Mouse (Mus musculus): ENCODE results near the gene Tnnt1. TPM values are rescaled to one million over a fixed set of nuclear protein-coding genes. Genes with fewer than 3 reads are reported as not detected.
A peak's percentile ranks its signal among the peaks of the same experiment; 100 is the strongest.
"Not testable (repeated sequence)": the region's sequence is repeated elsewhere in the genome, so short reads cannot be mapped to it uniquely, and the experiment has no call there.

Gene Tnnt1
- polyA plus RNA-seq, 1 experiment from 2014 or later: 18.6 TPM

- 69% methylated on average over 5 of the region's 5 CpGs for WGBS
- H3K9me3 ChIP-seq (ENCODE audit: control insufficient read depth, low read length): no peaks in the 10 kb centered on the region
These were observed 25.2 kb upstream of the Tnnt1 start for GRCm38 (mm10) chr7:4541344-4541743.

GRCm38 (mm10) chr7:4539019-4539418, 22.8 kb upstream of the Tnnt1 start:
- Histone ChIP-seq H3K27ac (ENCODE audit: low read depth) (no peak overlapping the region), H3K36me3 (ENCODE audit: control insufficient read depth, insufficient read depth, low read length) (no peaks in the 10 kb centered on the region), H3K4me3 (ENCODE audit: low read depth, low read length) (no peak overlapping the region), H3K27me3 (replicated peaks; ENCODE audit: control insufficient read depth, insufficient read depth, low read length) (no peaks in the 10 kb centered on the region), H3K9ac (ENCODE audit: low read length) (no peak overlapping the region), H3K4me2 (ENCODE audit: low read length) (no peak overlapping the region), H3K9me3 (ENCODE audit: control insufficient read depth, low read length) (no peaks in the 10 kb centered on the region), H3K4me1 (replicated peaks; ENCODE audit: control insufficient read depth, insufficient read depth, low read length) (no peaks in the 10 kb centered on the region)
- DNase-seq (ENCODE audit: low spot score) (no peak), ATAC-seq (replicated peaks; ENCODE audit: low FRiP score, low TSS enrichment, low read depth) (no peak)
- 71% methylated on average over 2 of the region's 2 CpGs for WGBS

More at GRCm38 (mm10) chr7:4541344-4541743, 25.2 kb upstream of the Tnnt1 start:
- ATAC-seq (replicated peaks; ENCODE audit: low FRiP score, low TSS enrichment, low read depth): no peak
- Histone ChIP-seq H3K4me1 (replicated peaks; ENCODE audit: control insufficient read depth, insufficient read depth, low read length) (0 out of 2 replicates have a peak, but pooled peaks cover 1% of the 10 kb centered on the region), H3K4me3 (ENCODE audit: low read depth, low read length) (no peak overlapping the region), H3K27me3 (replicated peaks; ENCODE audit: control insufficient read depth, insufficient read depth, low read length) (no peaks in the 10 kb centered on the region), H3K36me3 (ENCODE audit: control insufficient read depth, insufficient read depth, low read length) (no peaks in the 10 kb centered on the region), H3K4me2 (ENCODE audit: low read length) (no peak overlapping the region), H3K27ac (ENCODE audit: low read depth) (no peak overlapping the region), H3K9ac (ENCODE audit: low read length) (no peak overlapping the region)
- DNase-seq (ENCODE audit: low spot score): no peak

- no peaks in the 10 kb centered on the region for H3K4me1 ChIP-seq (replicated peaks; ENCODE audit: control insufficient read depth, insufficient read depth, low read length)
- H3K9me3 ChIP-seq (ENCODE audit: control insufficient read depth, low read length): no peaks in the 10 kb centered on the region
- ATAC-seq (replicated peaks; ENCODE audit: low FRiP score, low TSS enrichment, low read depth) (no peak), DNase-seq (ENCODE audit: low spot score) (no peak)
- H3K36me3 ChIP-seq (ENCODE audit: control insufficient read depth, insufficient read depth, low read length): no peaks in the 10 kb centered on the region
- H3K27me3 ChIP-seq (replicated peaks; ENCODE audit: control insufficient read depth, insufficient read depth, low read length): no peaks in the 10 kb centered on the region
- H3K27ac ChIP-seq (ENCODE audit: low read depth): no peak overlapping the region
- no peak overlapping the region for H3K4me2 ChIP-seq (ENCODE audit: low read length)
- no peak overlapping the region for H3K4me3 ChIP-seq (ENCODE audit: low read depth, low read length)
- no peak overlapping the region for H3K9ac ChIP-seq (ENCODE audit: low read length)
- WGBS: 54% methylated on average over 4 of the region's 4 CpGs
These were observed 21.0 kb upstream of the Tnnt1 start for GRCm38 (mm10) chr7:4537181-4537580.

- H3K4me3 ChIP-seq (ENCODE audit: low read depth, low read length): no peak overlapping the region
- DNase-seq (ENCODE audit: low spot score): no peak
These were observed 20.2 kb upstream of the Tnnt1 start for GRCm38 (mm10) chr7:4536369-4536768.

GRCm38 (mm10) chr7:4532005-4532729, 16.0 kb upstream of the Tnnt1 start, which contains the start of gene Dnaaf3:
Dnaaf3 (minus strand) TSS chr7:4532453.
- peak within 1 kb of the TSS; percentile 47 for H3K4me2 ChIP-seq (ENCODE audit: low read length)

More at GRCm38 (mm10) chr7:4536369-4536768, 20.2 kb upstream of the Tnnt1 start:
- no peak overlapping the region for H3K4me2 ChIP-seq (ENCODE audit: low read length)
- H3K27ac ChIP-seq (ENCODE audit: low read depth): no peak overlapping the region
- no peaks in the 10 kb centered on the region for H3K4me1 ChIP-seq (replicated peaks; ENCODE audit: control insufficient read depth, insufficient read depth, low read length)
- no peaks in the 10 kb centered on the region for H3K9me3 ChIP-seq (ENCODE audit: control insufficient read depth, low read length)
- H3K9ac ChIP-seq (ENCODE audit: low read length): no peak overlapping the region
- WGBS: 88% methylated on average over 4 of the region's 4 CpGs
- H3K27me3 ChIP-seq (replicated peaks; ENCODE audit: control insufficient read depth, insufficient read depth, low read length): no peaks in the 10 kb centered on the region
- H3K36me3 ChIP-seq (ENCODE audit: control insufficient read depth, insufficient read depth, low read length): no peaks in the 10 kb centered on the region
- ATAC-seq (replicated peaks; ENCODE audit: low FRiP score, low TSS enrichment, low read depth): no peak

GRCm38 (mm10) chr7:4530166-4530565, 14.0 kb upstream of the Tnnt1 start:
- WGBS: 42% methylated on average over 6 of the region's 8 CpGs
- not testable (repeated sequence) for H3K4me1 ChIP-seq (replicated peaks; ENCODE audit: control insufficient read depth, insufficient read depth, low read length); H3K27ac ChIP-seq (ENCODE audit: low read depth); ATAC-seq (replicated peaks; ENCODE audit: low FRiP score, low TSS enrichment, low read depth); DNase-seq (ENCODE audit: low spot score); H3K9me3 ChIP-seq (ENCODE audit: control insufficient read depth, low read length); H3K36me3 ChIP-seq (ENCODE audit: control insufficient read depth, insufficient read depth, low read length); H3K4me2 ChIP-seq (ENCODE audit: low read length); H3K9ac ChIP-seq (ENCODE audit: low read length); H3K4me3 ChIP-seq (ENCODE audit: low read depth, low read length); H3K27me3 ChIP-seq (replicated peaks; ENCODE audit: control insufficient read depth, insufficient read depth, low read length)

More at GRCm38 (mm10) chr7:4532005-4532729, 16.0 kb upstream of the Tnnt1 start, which contains the start of gene Dnaaf3:
- Histone ChIP-seq H3K27me3 (replicated peaks; ENCODE audit: control insufficient read depth, insufficient read depth, low read length) (no peaks in the 10 kb centered on the region), H3K9me3 (ENCODE audit: control insufficient read depth, low read length) (no peaks in the 10 kb centered on the region), H3K9ac (ENCODE audit: low read length) (no peak within 1 kb of the TSS), H3K4me3 (ENCODE audit: low read depth, low read length) (peak within 1 kb of the TSS; percentile 32), H3K27ac (ENCODE audit: low read depth) (no peak within 1 kb of the TSS), H3K36me3 (ENCODE audit: control insufficient read depth, insufficient read depth, low read length) (no peaks in the 10 kb centered on the region), H3K4me1 (replicated peaks; ENCODE audit: control insufficient read depth, insufficient read depth, low read length) (no peaks in the 10 kb centered on the region)
- ATAC-seq (replicated peaks; ENCODE audit: low FRiP score, low TSS enrichment, low read depth) (peak; percentile 91), DNase-seq (ENCODE audit: low spot score) (peak; percentile 82)
- 2% methylated on average over 28 of the region's 28 CpGs for WGBS

GRCm38 (mm10) chr7:4527302-4527689, 11.1 kb upstream of the Tnnt1 start:
- Histone ChIP-seq H3K9me3 (ENCODE audit: control insufficient read depth, low read length) (no peaks in the 10 kb centered on the region), H3K27me3 (replicated peaks; ENCODE audit: control insufficient read depth, insufficient read depth, low read length) (no peaks in the 10 kb centered on the region), H3K4me1 (replicated peaks; ENCODE audit: control insufficient read depth, insufficient read depth, low read length) (no peaks in the 10 kb centered on the region), H3K4me3 (ENCODE audit: low read depth, low read length) (no peak overlapping the region), H3K9ac (ENCODE audit: low read length) (no peak overlapping the region), H3K36me3 (ENCODE audit: control insufficient read depth, insufficient read depth, low read length) (no peaks in the 10 kb centered on the region), H3K27ac (ENCODE audit: low read depth) (no peak overlapping the region), H3K4me2 (ENCODE audit: low read length) (peak overlapping the region; percentile 56; the same call in 1 of the 2 replicates)
- ATAC-seq (replicated peaks; ENCODE audit: low FRiP score, low TSS enrichment, low read depth): no peak
- 50% methylated on average over 18 of the region's 18 CpGs for WGBS
- no peak for DNase-seq (ENCODE audit: low spot score)

GRCm38 (mm10) chr7:4526341-4527301, 10.4 kb upstream of the Tnnt1 start:
- Histone ChIP-seq H3K36me3 (ENCODE audit: control insufficient read depth, insufficient read depth, low read length) (no peaks in the 10 kb centered on the region), H3K4me2 (ENCODE audit: low read length) (peak overlapping the region; percentile 56), H3K9ac (ENCODE audit: low read length) (peak overlapping the region; percentile 10), H3K4me3 (ENCODE audit: low read depth, low read length) (peak overlapping the region; percentile 14), H3K27me3 (replicated peaks; ENCODE audit: control insufficient read depth, insufficient read depth, low read length) (no peaks in the 10 kb centered on the region), H3K4me1 (replicated peaks; ENCODE audit: control insufficient read depth, insufficient read depth, low read length) (no peaks in the 10 kb centered on the region), H3K27ac (ENCODE audit: low read depth) (no peak overlapping the region), H3K9me3 (ENCODE audit: control insufficient read depth, low read length) (no peaks in the 10 kb centered on the region)
- 20% methylated on average over 40 of the region's 40 CpGs for whole genome bisulfite sequencing
- peak; percentile 88 for ATAC-seq (replicated peaks; ENCODE audit: low FRiP score, low TSS enrichment, low read depth)
- DNase-seq (ENCODE audit: low spot score): peak; percentile 90

Data from intestine, embryonic 14.5 days (tissue).